Mouse (Mus musculus): ENCODE data around the gene Fbll1. TPM values are rescaled to one million over a fixed set of nuclear protein-coding genes. Genes with fewer than 3 reads are reported as not detected.

Gene Fbll1
- polyA plus RNA-seq, 1 experiment, result not detected

DNA sequence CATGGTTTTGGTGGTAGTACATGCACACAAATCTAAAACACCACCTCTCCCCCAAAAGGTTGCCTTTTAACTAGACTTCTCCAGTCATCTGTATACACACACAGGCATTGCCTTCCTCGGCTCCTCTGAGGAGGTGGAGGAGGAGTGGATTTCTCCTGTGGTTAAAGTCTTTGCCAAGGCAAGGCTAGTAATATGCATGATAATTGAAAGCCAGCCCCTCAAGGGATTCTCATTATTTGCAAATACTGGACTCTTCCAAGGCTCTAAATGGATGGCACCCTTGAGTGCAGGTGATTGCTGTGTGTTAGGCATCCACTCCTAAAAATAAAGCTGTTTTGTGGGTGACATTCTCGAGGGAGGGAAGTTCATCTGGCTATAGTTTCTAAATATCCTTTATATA is 10.2 kb downstream of the Fbll1 start:
- H3K4me1 ChIP-seq (ENCODE audit: control insufficient read depth), result no peaks in the 10 kb centered on the region
- no peak overlapping the region for H3K4me3 ChIP-seq (replicated peaks)
- TF ChIP-seq TAL1 (IDR thresholded peaks at IDR 0.05; ENCODE audit: low read length) (no peak), GATA1 (IDR thresholded peaks at IDR 0.05; ENCODE audit: low read length) (no peak)
- no peaks in the 10 kb centered on the region; the same call in 1 of the 2 replicates for H3K9me3 ChIP-seq (ENCODE audit: control insufficient read depth, low read length)
- H3K27me3 ChIP-seq (ENCODE audit: control insufficient read depth), result no peaks in the 10 kb centered on the region
- H3K36me3 ChIP-seq (ENCODE audit: control insufficient read depth), result peaks cover 40% of the 10 kb centered on the region

GRCm38 (mm10) chr11:35784537-35784936 is 14.1 kb downstream of the Fbll1 start:
- peaks cover 58% of the 10 kb centered on the region for H3K36me3 ChIP-seq (ENCODE audit: control insufficient read depth)
- TF ChIP-seq TAL1 (IDR thresholded peaks at IDR 0.05; ENCODE audit: low read length) (no peak), GATA1 (IDR thresholded peaks at IDR 0.05; ENCODE audit: low read length) (no peak)
- H3K4me3 ChIP-seq (replicated peaks), result no peak overlapping the region
- H3K4me1 ChIP-seq (ENCODE audit: control insufficient read depth), result no peaks in the 10 kb centered on the region
- no peaks in the 10 kb centered on the region for H3K27me3 ChIP-seq (ENCODE audit: control insufficient read depth)
- H3K9me3 ChIP-seq (ENCODE audit: control insufficient read depth, low read length), result no peaks in the 10 kb centered on the region; the same call in 1 of the 2 replicates

- Histone ChIP-seq H3K4me3 (replicated peaks) (no peak overlapping the region), H3K4me1 (ENCODE audit: control insufficient read depth) (no peaks in the 10 kb centered on the region), H3K9me3 (ENCODE audit: control insufficient read depth, low read length) (no peaks in the 10 kb centered on the region; the same call in 1 of the 2 replicates), H3K36me3 (ENCODE audit: control insufficient read depth) (peaks cover 60% of the 10 kb centered on the region), H3K27me3 (ENCODE audit: control insufficient read depth) (no peaks in the 10 kb centered on the region)
- TF ChIP-seq TAL1 (IDR thresholded peaks at IDR 0.05; ENCODE audit: low read length) (no peak), GATA1 (IDR thresholded peaks at IDR 0.05; ENCODE audit: low read length) (no peak)
These were observed 14.7 kb downstream of the Fbll1 start for GRCm38 (mm10) chr11:35784002-35784401.

- Histone ChIP-seq H3K27me3 (ENCODE audit: control insufficient read depth) (no peaks in the 10 kb centered on the region), H3K36me3 (ENCODE audit: control insufficient read depth) (peaks cover 66% of the 10 kb centered on the region), H3K4me3 (replicated peaks) (no peak overlapping the region), H3K9me3 (ENCODE audit: control insufficient read depth, low read length) (no peaks in the 10 kb centered on the region; the same call in 1 of the 2 replicates), H3K4me1 (ENCODE audit: control insufficient read depth) (no peaks in the 10 kb centered on the region)
- TF ChIP-seq GATA1 (IDR thresholded peaks at IDR 0.05; ENCODE audit: low read length), result no peak
- no peak for TF ChIP-seq TAL1 (IDR thresholded peaks at IDR 0.05; ENCODE audit: low read length)
These were observed 15.6 kb downstream of the Fbll1 start for GRCm38 (mm10) chr11:35783038-35783437.

- H3K36me3 ChIP-seq (ENCODE audit: control insufficient read depth), result peaks cover 72% of the 10 kb centered on the region
- TF ChIP-seq GATA1 (IDR thresholded peaks at IDR 0.05; ENCODE audit: low read length) (no peak), TAL1 (IDR thresholded peaks at IDR 0.05; ENCODE audit: low read length) (no peak)
- no peaks in the 10 kb centered on the region for H3K27me3 ChIP-seq (ENCODE audit: control insufficient read depth)
- no peak overlapping the region for H3K4me3 ChIP-seq (replicated peaks)
- no peaks in the 10 kb centered on the region for H3K4me1 ChIP-seq (ENCODE audit: control insufficient read depth)
- no peaks in the 10 kb centered on the region; the same call in 1 of the 2 replicates for H3K9me3 ChIP-seq (ENCODE audit: control insufficient read depth, low read length)
These were observed 16.2 kb downstream of the Fbll1 start for GRCm38 (mm10) chr11:35782444-35782843.

- H3K4me3 ChIP-seq (replicated peaks), result no peak overlapping the region
- no peaks in the 10 kb centered on the region for H3K4me1 ChIP-seq (ENCODE audit: control insufficient read depth)
- peaks cover 77% of the 10 kb centered on the region for H3K36me3 ChIP-seq (ENCODE audit: control insufficient read depth)
- no peaks in the 10 kb centered on the region for H3K27me3 ChIP-seq (ENCODE audit: control insufficient read depth)
- TF ChIP-seq TAL1 (IDR thresholded peaks at IDR 0.05; ENCODE audit: low read length), result no peak
- no peak for TF ChIP-seq GATA1 (IDR thresholded peaks at IDR 0.05; ENCODE audit: low read length)
- H3K9me3 ChIP-seq (ENCODE audit: control insufficient read depth, low read length), result no peaks in the 10 kb centered on the region; the same call in 1 of the 2 replicates
These were observed 18.3 kb downstream of the Fbll1 start for GRCm38 (mm10) chr11:35780336-35780735.

DNA sequence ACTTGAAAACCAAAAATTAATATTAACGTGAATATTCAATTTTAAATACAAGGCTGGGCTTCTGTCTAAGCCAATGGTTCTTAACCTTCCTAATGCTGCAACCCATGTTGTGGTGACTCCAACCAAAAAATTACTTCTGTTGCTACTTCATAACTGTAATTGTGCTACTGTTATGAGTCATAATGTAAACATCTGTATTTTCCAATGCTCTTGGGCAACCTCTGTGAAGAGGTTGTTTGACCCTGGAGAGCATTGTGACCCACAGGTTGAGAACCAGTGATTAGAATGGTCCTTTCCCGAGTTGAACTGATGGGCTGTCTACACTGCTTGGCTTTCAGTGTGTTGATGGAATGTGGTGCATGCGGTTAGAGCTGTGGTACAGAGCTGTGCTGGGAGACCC is 22.2 kb downstream of the Fbll1 start:
- Histone ChIP-seq H3K4me3 (replicated peaks) (no peak overlapping the region), H3K36me3 (ENCODE audit: control insufficient read depth) (peaks cover 45% of the 10 kb centered on the region)
- TF ChIP-seq GATA1 (IDR thresholded peaks at IDR 0.05; ENCODE audit: low read length), result no peak
- TF ChIP-seq TAL1 (IDR thresholded peaks at IDR 0.05; ENCODE audit: low read length), result no peak

DNA sequence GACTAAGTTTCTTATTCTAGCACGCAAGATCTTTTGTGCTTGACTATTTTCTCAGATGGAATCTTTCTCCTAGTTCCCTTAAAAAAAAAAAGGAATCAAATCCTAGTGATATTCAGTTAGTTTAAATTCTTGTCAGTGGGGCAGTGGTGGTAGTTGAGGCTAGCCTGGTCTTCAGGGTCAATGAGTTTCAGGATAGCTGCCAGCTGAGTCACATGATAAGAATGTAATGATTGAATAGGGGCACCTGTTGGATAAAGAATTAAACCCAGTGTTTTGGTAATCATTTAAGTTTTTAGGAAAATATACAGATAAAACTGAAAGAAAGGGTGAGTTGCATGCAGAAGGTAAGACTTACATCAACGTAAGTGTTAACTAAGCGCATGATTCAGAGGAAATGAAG is 23.1 kb downstream of the Fbll1 start:
- TF ChIP-seq GATA1 (IDR thresholded peaks at IDR 0.05; ENCODE audit: low read length) (no peak), TAL1 (IDR thresholded peaks at IDR 0.05; ENCODE audit: low read length) (no peak)
- Histone ChIP-seq H3K36me3 (ENCODE audit: control insufficient read depth) (peaks cover 43% of the 10 kb centered on the region), H3K4me1 (ENCODE audit: control insufficient read depth) (peaks cover 10% of the 10 kb centered on the region), H3K4me3 (replicated peaks) (no peak overlapping the region), H3K9me3 (ENCODE audit: control insufficient read depth, low read length) (no peaks in the 10 kb centered on the region), H3K27me3 (ENCODE audit: control insufficient read depth) (no peaks in the 10 kb centered on the region)

More for the DNA sequence above, 22.2 kb downstream of the Fbll1 start:
- Histone ChIP-seq H3K9me3 (ENCODE audit: control insufficient read depth, low read length) (no peaks in the 10 kb centered on the region), H3K27me3 (ENCODE audit: control insufficient read depth) (no peaks in the 10 kb centered on the region), H3K4me1 (ENCODE audit: control insufficient read depth) (peaks cover 2% of the 10 kb centered on the region; the same call in 1 of the 2 replicates)

- Histone ChIP-seq H3K4me3 (replicated peaks) (peak overlapping the region; percentile 88), H3K36me3 (ENCODE audit: control insufficient read depth) (peaks cover 5% of the 10 kb centered on the region), H3K4me1 (ENCODE audit: control insufficient read depth) (peaks cover 33% of the 10 kb centered on the region), H3K27me3 (ENCODE audit: control insufficient read depth) (peaks cover under 1% of the 10 kb centered on the region; the same call in 1 of the 2 replicates), H3K9me3 (ENCODE audit: control insufficient read depth, low read length) (no peaks in the 10 kb centered on the region)
- TF ChIP-seq TAL1 (IDR thresholded peaks at IDR 0.05; ENCODE audit: low read length) (no peak), GATA1 (IDR thresholded peaks at IDR 0.05; ENCODE audit: low read length) (no peak)
These were observed 27.8 kb downstream of the Fbll1 start for GRCm38 (mm10) chr11:35770741-35771504.

All from erythroblast, embryonic 14.5 days (primary cell).